Mouse (Mus musculus) intestine, embryonic 14.5 days (tissue): Measurements from ENCODE around the gene Cdh22. TPM values are rescaled to one million over a fixed set of nuclear protein-coding genes. Genes with fewer than 3 reads are reported as not detected.

Source experiments
- ATAC-seq: fragments of 200-750 bp; cut with Nextera tagmentation; replicated peaks from 2 replicates; pipeline ENCODE4 v1.8.0; 2017; ENCODE audit warnings: low read depth, moderate number of reproducible peaks, moderate TSS enrichment, moderate library complexity; ENCODE audit not compliant: low FRiP score, low TSS enrichment
- DNase-seq: peaks from one replicate; pipeline ENCODE4 v3.0.0-alpha.2; 2018; ENCODE audit warnings: low spot score
- H3K27ac ChIP-seq: fragments of 300-500 bp; sonication (generic); 2 replicates; pipeline ENCODE4 v1.5.1; 2014; ENCODE audit warnings: low read depth, mild to moderate bottlenecking, control low read depth
- H3K27me3 ChIP-seq: fragments of 300-500 bp; sonication (generic); replicated peaks from 2 replicates; pipeline ENCODE4 v1.6.1; 2014; ENCODE audit warnings: low read length, control low read depth; ENCODE audit not compliant: control insufficient read depth, insufficient read depth
- H3K36me3 ChIP-seq: fragments of 300-500 bp; sonication (generic); 2 replicates; pipeline ENCODE4 v1.6.1; 2014; ENCODE audit warnings: low read length, control low read depth; ENCODE audit not compliant: control insufficient read depth, insufficient read depth
- H3K4me1 ChIP-seq: fragments of 300-500 bp; sonication (generic); replicated peaks from 2 replicates; pipeline ENCODE4 v1.6.1; 2014; ENCODE audit warnings: low read length, control low read depth, mixed read lengths; ENCODE audit not compliant: control insufficient read depth, insufficient read depth
- H3K4me2 ChIP-seq: fragments of 300-500 bp; sonication (generic); 2 replicates; pipeline ENCODE4 v1.6.1; 2014; ENCODE audit warnings: low read length
- H3K4me3 ChIP-seq: fragments of 300-500 bp; sonication (generic); 2 replicates; pipeline ENCODE4 v1.5.1; 2014; ENCODE audit warnings: low read depth, low read length, control low read depth, mixed read lengths
- H3K9ac ChIP-seq: fragments of 300-500 bp; sonication (generic); 2 replicates; pipeline ENCODE4 v1.6.1; 2014; ENCODE audit warnings: mild to moderate bottlenecking, low read length
- H3K9me3 ChIP-seq: fragments of 300-500 bp; sonication (generic); 2 replicates; pipeline ENCODE4 v1.6.1; 2016; ENCODE audit warnings: low read length, control low read depth; ENCODE audit not compliant: control insufficient read depth
- WGBS: fragments of 180-500 bp; shearing (Covaris S2); extraction: QIAGEN DNeasy Blood & Tissue Kit; methylation state at CpG from one replicate; pipeline ENCODE4 v1.1.7; 2014; 5-methylcytosine and 5-hydroxymethylcytosine counted together
- polyA plus RNA-seq: library from polyadenylated mRNA; unstranded; fragments of >200 nt; fragmentation: Nextera tagmentation; extraction: Ambion mirVana; gene quantifications from 2 replicates; pipeline ENCODE4 v1.2.1, GENCODE M21; 2014

Cdh22 gene
- polyA plus RNA-seq, 1 experiment from 2014 or later, result 0.12 TPM

- WGBS, result 20% methylated on average over 9 of the region's 9 CpGs
- H3K4me1 ChIP-seq, result peaks cover 3% of the 10 kb centered on the region; the same call in 1 of the 2 replicates
- H3K4me3 ChIP-seq, result no peak overlapping the region
- H3K9ac ChIP-seq, result no peak overlapping the region
- H3K36me3 ChIP-seq, result no peaks in the 10 kb centered on the region
- H3K4me2 ChIP-seq, result no peak overlapping the region
- DNase-seq, result no peak
- H3K27ac ChIP-seq, result no peak overlapping the region
- ATAC-seq, result no peak
- no peaks in the 10 kb centered on the region for H3K9me3 ChIP-seq
- peaks cover 60% of the 10 kb centered on the region for H3K27me3 ChIP-seq
Measured at GRCm38 (mm10) chr2:165073381-165073781, 161.3 kb downstream of the Cdh22 start.

GRCm38 (mm10) chr2:165070096-165070816, 164.4 kb downstream of the Cdh22 start:
- Histone ChIP-seq H3K9me3 (no peaks in the 10 kb centered on the region), H3K4me2 (0 out of 2 replicates have a peak overlapping the region, but pooled peaks have one; percentile 4), H3K27me3 (peaks cover 29% of the 10 kb centered on the region), H3K27ac (no peak overlapping the region), H3K9ac (no peak overlapping the region), H3K4me1 (peaks cover 3% of the 10 kb centered on the region; the same call in 1 of the 2 replicates), H3K4me3 (no peak overlapping the region), H3K36me3 (no peaks in the 10 kb centered on the region)
- DNase-seq (peak; percentile 83), ATAC-seq (peak; percentile 18; the same call in 1 of the 2 replicates)
- 23% methylated on average over 23 of the region's 23 CpGs for WGBS

GRCm38 (mm10) chr2:165068806-165069205, 165.8 kb downstream of the Cdh22 start:
- 66% methylated on average over 2 of the region's 2 CpGs for WGBS
- Histone ChIP-seq H3K9me3 (no peaks in the 10 kb centered on the region), H3K9ac (no peak overlapping the region), H3K4me3 (no peak overlapping the region), H3K4me1 (peaks cover 3% of the 10 kb centered on the region; the same call in 1 of the 2 replicates), H3K4me2 (no peak overlapping the region), H3K36me3 (no peaks in the 10 kb centered on the region), H3K27me3 (peaks cover 21% of the 10 kb centered on the region), H3K27ac (no peak overlapping the region)
- DNase-seq (no peak), ATAC-seq (no peak)

GRCm38 (mm10) chr2:165064489-165064888, 170.2 kb downstream of the Cdh22 start:
- 43% methylated on average over 7 of the region's 7 CpGs for WGBS
- Histone ChIP-seq H3K4me3 (no peak overlapping the region), H3K27ac (no peak overlapping the region), H3K9me3 (no peaks in the 10 kb centered on the region), H3K36me3 (no peaks in the 10 kb centered on the region), H3K4me1 (no peaks in the 10 kb centered on the region; the same call in 1 of the 2 replicates), H3K9ac (no peak overlapping the region), H3K4me2 (no peak overlapping the region), H3K27me3 (0 out of 2 replicates have a peak, but pooled peaks cover 2% of the 10 kb centered on the region)
- ATAC-seq (no peak; the same call in 1 of the 2 replicates), DNase-seq (no peak)

- no peak overlapping the region for H3K9ac ChIP-seq
- no peak for ATAC-seq
- no peak overlapping the region for H3K4me2 ChIP-seq
- 56% methylated on average over 16 of the region's 16 CpGs for WGBS
- H3K4me1 ChIP-seq, result no peaks in the 10 kb centered on the region; the same call in 1 of the 2 replicates
- no peaks in the 10 kb centered on the region for H3K36me3 ChIP-seq
- no peak for DNase-seq
- no peak overlapping the region for H3K4me3 ChIP-seq
- no peaks in the 10 kb centered on the region for H3K27me3 ChIP-seq
- H3K9me3 ChIP-seq, result no peaks in the 10 kb centered on the region
- H3K27ac ChIP-seq, result no peak overlapping the region
Measured at GRCm38 (mm10) chr2:165061638-165062433, 172.8 kb downstream of the Cdh22 start.

Other genes with a start within 250 kb of the Cdh22 start
- 57.0 and 58.5 TPM in 2 replicates for gene Ncoa5, start 200.0 kb downstream of the Cdh22 start, polyA plus RNA-seq
- 12.5 and 12.8 TPM in 2 replicates for gene Cd40, start 179.2 kb downstream of the Cdh22 start, polyA plus RNA-seq
- gene 1700025C18Rik, start 144.1 kb downstream of the Cdh22 start, polyA plus RNA-seq, result not detected in 2 replicates
- 50.5 and 52.4 TPM in 2 replicates for gene Slc35c2, start 53.0 kb upstream of the Cdh22 start, polyA plus RNA-seq
- gene Elmo2, start 91.6 kb upstream of the Cdh22 start, polyA plus RNA-seq, result 66.3 and 75.7 TPM in 2 replicates
- 0.72 and 1.5 TPM in 2 replicates for gene Zfp663, start 133.9 kb upstream of the Cdh22 start, polyA plus RNA-seq
- 9.2 and 10.4 TPM in 2 replicates for gene Zfp334, start 153.4 kb upstream of the Cdh22 start, polyA plus RNA-seq
- 0.23 and 0.32 TPM in 2 replicates for gene Ocstamp, start 165.6 kb upstream of the Cdh22 start, polyA plus RNA-seq
- 0.09 and 0.12 TPM in 2 replicates for gene Slc13a3, start 238.4 kb upstream of the Cdh22 start, polyA plus RNA-seq